Mouse (Mus musculus): ENCODE measurements around the gene Slc22a20. TPM values are rescaled to one million over a fixed set of nuclear protein-coding genes. Genes with fewer than 3 reads are reported as not detected.

The Slc22a20 gene
- not detected in 2 replicates for polyA plus RNA-seq (2012; rRNA removed)

GRCm38 (mm10) chr19:5986043-5986442 is at the start of gene Slc22a20:
Gene Slc22a20 (minus strand): TSS chr19:5986143.
- Histone ChIP-seq H3K4me1 (ENCODE audit: control insufficient read depth, insufficient read depth, low read length) (0 out of 2 replicates have a peak, but pooled peaks cover 2% of the 10 kb centered on the region), H3K36me3 (ENCODE audit: control insufficient read depth, insufficient read depth, low read length) (no peaks in the 10 kb centered on the region), H3K4me3 (ENCODE audit: insufficient read depth, low read depth, low read length) (no peak within 1 kb of the TSS), H3K27me3 (replicated peaks; ENCODE audit: control insufficient read depth, insufficient read depth, low read length) (no peaks in the 10 kb centered on the region), H3K27ac (ENCODE audit: insufficient read depth, low read depth, low read length) (no peak within 1 kb of the TSS)
- DNase-seq: no peak
- TF ChIP-seq CTCF (conservative IDR thresholded peaks at IDR 0.05; ENCODE audit: insufficient read depth, insufficient read length, low read depth, low read length) (no peak), POLR2A (IDR thresholded peaks at IDR 0.05; ENCODE audit: low read depth, low read length) (no peak)
- WGBS: 78% methylated on average over 4 of the region's 4 CpGs

GRCm38 (mm10) chr19:6030520-6031280 is 44.8 kb upstream of the Slc22a20 start:
- WGBS: 75% methylated on average over 14 of the region's 14 CpGs
- no peaks in the 10 kb centered on the region for H3K27me3 ChIP-seq (replicated peaks; ENCODE audit: control insufficient read depth, insufficient read depth, low read length)
- H3K27ac ChIP-seq (ENCODE audit: insufficient read depth, low read depth, low read length): no peak overlapping the region
- TF ChIP-seq CTCF (conservative IDR thresholded peaks at IDR 0.05; ENCODE audit: insufficient read depth, insufficient read length, low read depth, low read length) (no peak), POLR2A (IDR thresholded peaks at IDR 0.05; ENCODE audit: low read depth, low read length) (no peak)
- DNase-seq: no peak
- H3K36me3 ChIP-seq (ENCODE audit: control insufficient read depth, insufficient read depth, low read length): no peaks in the 10 kb centered on the region
- H3K4me1 ChIP-seq (ENCODE audit: control insufficient read depth, insufficient read depth, low read length): no peaks in the 10 kb centered on the region
- no peak overlapping the region for H3K4me3 ChIP-seq (ENCODE audit: insufficient read depth, low read depth, low read length)

- Histone ChIP-seq H3K36me3 (ENCODE audit: control insufficient read depth, insufficient read depth, low read length) (no peaks in the 10 kb centered on the region), H3K4me3 (ENCODE audit: insufficient read depth, low read depth, low read length) (no peak overlapping the region), H3K27ac (ENCODE audit: insufficient read depth, low read depth, low read length) (no peak overlapping the region), H3K4me1 (ENCODE audit: control insufficient read depth, insufficient read depth, low read length) (no peaks in the 10 kb centered on the region), H3K27me3 (replicated peaks; ENCODE audit: control insufficient read depth, insufficient read depth, low read length) (no peaks in the 10 kb centered on the region)
- 81% methylated on average over 9 of the region's 9 CpGs for WGBS
- TF ChIP-seq POLR2A (IDR thresholded peaks at IDR 0.05; ENCODE audit: low read depth, low read length) (no peak), CTCF (conservative IDR thresholded peaks at IDR 0.05; ENCODE audit: insufficient read depth, insufficient read length, low read depth, low read length) (no peak)
- no peak for DNase-seq
Measured at GRCm38 (mm10) chr19:6029426-6029825, 43.5 kb upstream of the Slc22a20 start.

- DNase-seq: no peak
- TF ChIP-seq POLR2A (IDR thresholded peaks at IDR 0.05; ENCODE audit: low read depth, low read length): no peak
- TF ChIP-seq CTCF (conservative IDR thresholded peaks at IDR 0.05; ENCODE audit: insufficient read depth, insufficient read length, low read depth, low read length): no peak
- Histone ChIP-seq H3K36me3 (ENCODE audit: control insufficient read depth, insufficient read depth, low read length) (no peaks in the 10 kb centered on the region), H3K4me1 (ENCODE audit: control insufficient read depth, insufficient read depth, low read length) (no peaks in the 10 kb centered on the region), H3K27ac (ENCODE audit: insufficient read depth, low read depth, low read length) (no peak overlapping the region), H3K4me3 (ENCODE audit: insufficient read depth, low read depth, low read length) (no peak overlapping the region), H3K27me3 (replicated peaks; ENCODE audit: control insufficient read depth, insufficient read depth, low read length) (no peaks in the 10 kb centered on the region)
- 62% methylated on average over 6 of the region's 6 CpGs for WGBS
Measured at GRCm38 (mm10) chr19:6028991-6029390, 43.0 kb upstream of the Slc22a20 start.

- Histone ChIP-seq H3K27me3 (replicated peaks; ENCODE audit: control insufficient read depth, insufficient read depth, low read length) (no peaks in the 10 kb centered on the region), H3K4me3 (ENCODE audit: insufficient read depth, low read depth, low read length) (no peak overlapping the region), H3K4me1 (ENCODE audit: control insufficient read depth, insufficient read depth, low read length) (no peaks in the 10 kb centered on the region), H3K36me3 (ENCODE audit: control insufficient read depth, insufficient read depth, low read length) (no peaks in the 10 kb centered on the region), H3K27ac (ENCODE audit: insufficient read depth, low read depth, low read length) (no peak overlapping the region)
- no peak for DNase-seq
- 80% methylated on average over 7 of the region's 7 CpGs for WGBS
- TF ChIP-seq CTCF (conservative IDR thresholded peaks at IDR 0.05; ENCODE audit: insufficient read depth, insufficient read length, low read depth, low read length): no peak
- no peak for TF ChIP-seq POLR2A (IDR thresholded peaks at IDR 0.05; ENCODE audit: low read depth, low read length)
Measured at GRCm38 (mm10) chr19:6023930-6024329, 38.0 kb upstream of the Slc22a20 start.

GRCm38 (mm10) chr19:6023059-6023458 is 37.1 kb upstream of the Slc22a20 start:
- 63% methylated on average over 8 of the region's 8 CpGs for WGBS
- Histone ChIP-seq H3K36me3 (ENCODE audit: control insufficient read depth, insufficient read depth, low read length) (no peaks in the 10 kb centered on the region), H3K27ac (ENCODE audit: insufficient read depth, low read depth, low read length) (no peak overlapping the region), H3K4me3 (ENCODE audit: insufficient read depth, low read depth, low read length) (no peak overlapping the region), H3K27me3 (replicated peaks; ENCODE audit: control insufficient read depth, insufficient read depth, low read length) (no peaks in the 10 kb centered on the region), H3K4me1 (ENCODE audit: control insufficient read depth, insufficient read depth, low read length) (no peaks in the 10 kb centered on the region)
- TF ChIP-seq POLR2A (IDR thresholded peaks at IDR 0.05; ENCODE audit: low read depth, low read length): no peak
- no peak for TF ChIP-seq CTCF (conservative IDR thresholded peaks at IDR 0.05; ENCODE audit: insufficient read depth, insufficient read length, low read depth, low read length)
- DNase-seq: no peak

GRCm38 (mm10) chr19:6020276-6020675 is 34.3 kb upstream of the Slc22a20 start:
- WGBS: 66% methylated on average over 3 of the region's 3 CpGs

More at GRCm38 (mm10) chr19:6020276-6020675, 34.3 kb upstream of the Slc22a20 start:
- no peak for DNase-seq
- Histone ChIP-seq H3K4me1 (ENCODE audit: control insufficient read depth, insufficient read depth, low read length) (no peaks in the 10 kb centered on the region), H3K4me3 (ENCODE audit: insufficient read depth, low read depth, low read length) (no peak overlapping the region), H3K27me3 (replicated peaks; ENCODE audit: control insufficient read depth, insufficient read depth, low read length) (no peaks in the 10 kb centered on the region), H3K36me3 (ENCODE audit: control insufficient read depth, insufficient read depth, low read length) (no peaks in the 10 kb centered on the region), H3K27ac (ENCODE audit: insufficient read depth, low read depth, low read length) (no peak overlapping the region)
- no peak for TF ChIP-seq CTCF (conservative IDR thresholded peaks at IDR 0.05; ENCODE audit: insufficient read depth, insufficient read length, low read depth, low read length)
- no peak for TF ChIP-seq POLR2A (IDR thresholded peaks at IDR 0.05; ENCODE audit: low read depth, low read length)

All from kidney, adult 2 months (tissue).